ENCODE assay signal across 23 mouse cellular contexts in the genomic region with DNA sequence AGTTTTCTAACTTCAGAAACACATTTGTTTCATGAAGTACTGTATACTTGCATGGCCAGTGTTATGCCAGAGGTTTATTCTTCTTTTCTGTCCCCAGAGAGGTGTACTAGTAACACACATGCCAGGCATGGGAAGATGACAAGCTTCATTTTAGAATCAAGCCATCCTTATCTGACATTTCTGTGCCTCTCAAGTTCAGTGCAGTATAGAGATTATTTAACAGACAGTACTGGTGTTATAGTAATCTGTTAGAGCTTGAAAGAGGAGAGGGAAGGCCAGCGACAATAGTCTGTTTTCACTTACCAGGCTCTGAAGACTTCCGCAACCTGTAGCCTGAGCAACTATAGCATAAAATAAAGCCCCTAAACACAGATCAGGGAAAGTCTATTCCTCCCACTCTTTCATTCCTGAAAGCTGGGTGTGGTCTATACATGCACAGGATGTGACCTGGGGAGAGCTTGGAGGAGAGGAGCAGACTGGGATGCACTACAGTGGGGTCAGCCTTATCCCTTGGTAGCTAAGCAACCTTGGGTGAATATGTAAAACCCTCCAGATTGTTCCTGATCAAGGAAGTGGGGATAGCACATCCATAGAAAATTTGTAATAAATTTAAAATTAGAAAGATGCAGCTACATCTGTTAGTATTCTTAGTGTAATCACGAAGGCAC.
DNase-seq lines count a peak whose midpoint lies in the region; ATAC-seq and TF ChIP-seq lines count a peak whose summit lies in the region.
"Had no signal": no experiment of that assay in that cellular context is flagged by ENCODE, and none has a peak within 500 bp of the region (broad histone marks: within the 10 kb centered on the region; RNA-seq: fewer than 3 reads in every experiment).

No protein-coding gene starts in this region.

- WGBS in liver, embryonic 13.5 days (ENCODE audit: insufficient replicate concordance) = 56% methylated on average over 3 of the region's 3 CpGs
- 48% methylated on average over 3 of the region's 3 CpGs for WGBS in liver, embryonic 15.5 days (ENCODE audit: insufficient replicate concordance)

- H3K36me3 ChIP-seq in liver, embryonic 13.5 days = no peaks in the 10 kb centered on the region
- H3K36me3 ChIP-seq in MEL (ENCODE audit: control insufficient read depth in 1 of 2, insufficient read depth in 2 of 2, low read length in 2 of 2) = peaks cover 0 to 55% of the 10 kb centered on the region in 2 experiments; a peak in 2 of 4 replicates
- H3K36me3 ChIP-seq in liver, embryonic 15.5 days (replicated peaks) = no peaks in the 10 kb centered on the region
- H3K36me3 ChIP-seq: embryonic facial prominence, embryonic 15.5 days; forebrain, embryonic 10.5 days; forebrain, embryonic 15.5 days; heart, embryonic 12.5 days; hindbrain, embryonic 15.5 days had no signal

- H3K9ac ChIP-seq in liver, embryonic 13.5 days = no peak overlapping the region
- H3K9ac ChIP-seq in MEL (ENCODE audit: control insufficient read depth, low read depth, low read length, poor library complexity, severe bottlenecking) = no peak overlapping the region; the same call in 1 of the 2 replicates
- H3K9ac ChIP-seq in liver, embryonic 15.5 days = no peak overlapping the region
- H3K9ac ChIP-seq: embryonic facial prominence, embryonic 15.5 days; forebrain, embryonic 15.5 days; heart, embryonic 12.5 days; hindbrain, embryonic 15.5 days had no signal

- no peak for TF ChIP-seq CTCF in MEL (IDR thresholded peaks at IDR 0.05 in 2 of 3, conservative IDR thresholded peaks at IDR 0.05 in 1 of 3; ENCODE audit: control insufficient read depth in 1 of 3, insufficient read depth in 1 of 3, low read depth in 2 of 3, low read length in 3 of 3, poor library complexity in 1 of 3, severe bottlenecking in 1 of 3)

- TF ChIP-seq RAD21 in MEL (IDR thresholded peaks at IDR 0.05; ENCODE audit: low read depth, low read length) = no peak

- peak; percentile 34 for DNase-seq in heart, adult 11 months
- no peak for DNase-seq in heart, postnatal 10 days
- DNase-seq in liver, embryonic 13.5 days = no peak
- DNase-seq in liver (no peak), MEL (ENCODE audit: low read depth, low spot score) (peak; percentile 81), adipocyte (ENCODE audit: low spot score) (no peak)
- DNase-seq in right cerebral cortex, adult 18-20 months = no peak
- DNase-seq: adrenal gland, adult 8-10 months; adrenal gland, postnatal 36 days; cerebellum, adult 11 months; cerebellum, adult 8-10 months; cerebellum, postnatal 14 days; embryo, embryonic 11 days; gastrocnemius, postnatal 14 days; heart, postnatal 36 days had no signal

- H3K4me2 ChIP-seq in liver, embryonic 13.5 days = no peak overlapping the region
- no peak overlapping the region for H3K4me2 ChIP-seq in liver, embryonic 15.5 days
- H3K4me2 ChIP-seq: embryonic facial prominence, embryonic 15.5 days; forebrain, embryonic 15.5 days; heart, embryonic 12.5 days; hindbrain, embryonic 15.5 days had no signal

- peaks cover 41% of the 10 kb centered on the region for H3K4me1 ChIP-seq in liver, embryonic 13.5 days (replicated peaks)
- peaks cover 29 to 39% of the 10 kb centered on the region in 2 experiments for H3K4me1 ChIP-seq in MEL (ENCODE audit: control insufficient read depth in 1 of 2, insufficient read depth in 2 of 2, low read length in 2 of 2)
- peaks cover 16% of the 10 kb centered on the region; the same call in 1 of the 2 replicates for H3K4me1 ChIP-seq in liver, embryonic 15.5 days (replicated peaks)
- H3K4me1 ChIP-seq: embryonic facial prominence, embryonic 15.5 days; forebrain, embryonic 15.5 days; heart, embryonic 12.5 days; hindbrain, embryonic 15.5 days had no signal

- intact Hi-C loops in heart, postnatal 10 days (cut with DNase I) = no loop called here

- TF ChIP-seq POLR2A in MEL (IDR thresholded peaks at IDR 0.05; ENCODE audit: control insufficient read depth in 1 of 2, insufficient read depth in 1 of 2, low read depth in 1 of 2, low read length in 2 of 2, poor library complexity in 1 of 2) = no peak

- no peak for TF ChIP-seq EP300 in MEL (IDR thresholded peaks at IDR 0.05; ENCODE audit: low read depth in 1 of 2, low read length in 2 of 2)

- H3K79me2 ChIP-seq in MEL (ENCODE audit: control insufficient read depth, insufficient read depth, low read length, poor library complexity) = no peaks in the 10 kb centered on the region

- no peaks in the 10 kb centered on the region for H3K27me3 ChIP-seq in liver, embryonic 13.5 days
- H3K27me3 ChIP-seq in MEL (ENCODE audit: control insufficient read depth in 1 of 2, insufficient read depth in 2 of 2, low read length in 2 of 2) = no peaks in the 10 kb centered on the region
- no peaks in the 10 kb centered on the region for H3K27me3 ChIP-seq in liver, embryonic 15.5 days
- H3K27me3 ChIP-seq: embryonic facial prominence, embryonic 15.5 days; forebrain, embryonic 15.5 days; hindbrain, embryonic 15.5 days had no signal

- ATAC-seq in liver, embryonic 13.5 days (ENCODE audit: low read depth) = peak; percentile 54
- peak; percentile 44 for ATAC-seq in liver, embryonic 15.5 days (ENCODE audit: insufficient read depth)
- ATAC-seq: forebrain, embryonic 15.5 days; Patski had no signal

- no peak overlapping the region for H3K27ac ChIP-seq in liver, embryonic 13.5 days
- H3K27ac ChIP-seq in MEL (ENCODE audit: control insufficient read depth, low read depth, low read length) = peak overlapping the region; percentile 67
- H3K27ac ChIP-seq in liver, embryonic 15.5 days (replicated peaks) = no peak overlapping the region
- H3K27ac ChIP-seq: embryonic facial prominence, embryonic 15.5 days; forebrain, embryonic 10.5 days; forebrain, embryonic 15.5 days; hindbrain, embryonic 15.5 days had no signal

- H3K9me3 ChIP-seq in liver, embryonic 13.5 days (replicated peaks) = no peaks in the 10 kb centered on the region
- H3K9me3 ChIP-seq in MEL (replicated peaks; ENCODE audit: insufficient read depth, low read length) = no peaks in the 10 kb centered on the region
- H3K9me3 ChIP-seq in liver, embryonic 15.5 days (replicated peaks) = no peaks in the 10 kb centered on the region
- H3K9me3 ChIP-seq: embryonic facial prominence, embryonic 15.5 days; forebrain, embryonic 10.5 days; forebrain, embryonic 15.5 days; heart, embryonic 12.5 days; hindbrain, embryonic 15.5 days had no signal

- H3K4me3 ChIP-seq in liver, embryonic 13.5 days (replicated peaks) = no peak overlapping the region
- H3K4me3 ChIP-seq in MEL (ENCODE audit: control insufficient read depth in 1 of 2, insufficient read depth in 1 of 2, low read depth in 2 of 2, low read length in 2 of 2) = no peak overlapping the region
- no peak overlapping the region for H3K4me3 ChIP-seq in liver, embryonic 15.5 days (replicated peaks)
- H3K4me3 ChIP-seq: embryonic facial prominence, embryonic 15.5 days; erythroblast, embryonic 14.5 days; forebrain, embryonic 10.5 days; forebrain, embryonic 15.5 days; heart, embryonic 12.5 days; hindbrain, embryonic 15.5 days had no signal

TF ChIP-seq in MEL, 35 proteins besides CTCF, POLR2A, EP300 and RAD21:
- TF ChIP-seq MYB (IDR thresholded peaks at IDR 0.05; ENCODE audit: low read depth, low read length) (no peak), MEF2A (IDR thresholded peaks at IDR 0.05; ENCODE audit: extremely low read depth, insufficient replicate concordance, low read depth, low read length, poor library complexity, severe bottlenecking) (no peak), E2F4 (IDR thresholded peaks at IDR 0.05; ENCODE audit: borderline replicate concordance, low read depth, low read length) (no peak), UBTF (IDR thresholded peaks at IDR 0.05; ENCODE audit: borderline replicate concordance, insufficient read depth, low read depth, low read length) (0 out of 2 replicates have a peak, but pooled peaks have one; percentile 60), GATA1 (IDR thresholded peaks at IDR 0.05; ENCODE audit: low read depth, low read length) (peak; percentile 95), MAX (IDR thresholded peaks at IDR 0.05; ENCODE audit: low read length) (no peak), ZMIZ1 (IDR thresholded peaks at IDR 0.05; ENCODE audit: low read depth, low read length) (no peak), RCOR1 (IDR thresholded peaks at IDR 0.05; ENCODE audit: low read depth, low read length) (no peak), TCF12 (IDR thresholded peaks at IDR 0.05; ENCODE audit: low read depth, low read length) (no peak), TAL1 (IDR thresholded peaks at IDR 0.05; ENCODE audit: low read length) (peak; percentile 36; the same call in 1 of the 2 replicates), ZNF384 (IDR thresholded peaks at IDR 0.05; ENCODE audit: low read depth, low read length) (no peak), JUND (IDR thresholded peaks at IDR 0.05; ENCODE audit: low read depth, low read length) (no peak), MAZ (IDR thresholded peaks at IDR 0.05; ENCODE audit: low read depth, low read length) (no peak), SIN3A (IDR thresholded peaks at IDR 0.05; ENCODE audit: low read length) (no peak), TBP (IDR thresholded peaks at IDR 0.05; ENCODE audit: low read depth, low read length) (peak; percentile 58; the same call in 1 of the 2 replicates), ETS1 (IDR thresholded peaks at IDR 0.05; ENCODE audit: low read depth, low read length) (no peak), NELFE (IDR thresholded peaks at IDR 0.05; ENCODE audit: low read depth, low read length) (no peak), CHD2 (IDR thresholded peaks at IDR 0.05; ENCODE audit: low read length) (no peak), NRF1 (IDR thresholded peaks at IDR 0.05; ENCODE audit: insufficient read depth, low read depth, low read length, poor library complexity, severe bottlenecking) (no peak), ZC3H11A (IDR thresholded peaks at IDR 0.05; ENCODE audit: low read depth, low read length) (no peak), BHLHE40 (IDR thresholded peaks at IDR 0.05; ENCODE audit: borderline replicate concordance, low read depth, low read length) (no peak), POLR2AphosphoS2 (IDR thresholded peaks at IDR 0.05; ENCODE audit: low read length) (no peak), MYC (IDR thresholded peaks at IDR 0.05; ENCODE audit: low read depth, low read length) (no peak), SMC3 (IDR thresholded peaks at IDR 0.05; ENCODE audit: low read depth, low read length) (no peak), KAT2A (conservative IDR thresholded peaks at IDR 0.05; ENCODE audit: low read depth, low read length) (no peak), USF2 (IDR thresholded peaks at IDR 0.05; ENCODE audit: borderline replicate concordance in 1 of 2, insufficient read depth in 1 of 2, low read depth in 1 of 2, low read length in 2 of 2) (no peak), MXI1 (IDR thresholded peaks at IDR 0.05; ENCODE audit: low read depth, low read length) (no peak), ELF1 (IDR thresholded peaks at IDR 0.05; ENCODE audit: low read depth, low read length) (no peak), POLR2AphosphoS5 (IDR thresholded peaks at IDR 0.05; ENCODE audit: borderline replicate concordance, low read depth, low read length) (no peak), ZKSCAN1 (IDR thresholded peaks at IDR 0.05; ENCODE audit: low read depth, low read length) (no peak)

Comparison
In these comparisons a context has a peak if more than half of its experiments do, and no peak if none do; other contexts are left out.
1. DNase-seq: peak in heart, adult 11 months (single experiment) and MEL (single experiment); none in heart, postnatal 10 days (0 of 2), liver, embryonic 13.5 days (single experiment), liver (single experiment), adipocyte (single experiment) and right cerebral cortex, adult 18-20 months (single experiment).